Mouse (Mus musculus): ENCODE data around the gene Zfp185. TPM values are rescaled to one million over a fixed set of nuclear protein-coding genes. Genes with fewer than 3 reads are reported as not detected.

Gene Zfp185
- polyA plus RNA-seq, 1 experiment, result not detected

DNA sequence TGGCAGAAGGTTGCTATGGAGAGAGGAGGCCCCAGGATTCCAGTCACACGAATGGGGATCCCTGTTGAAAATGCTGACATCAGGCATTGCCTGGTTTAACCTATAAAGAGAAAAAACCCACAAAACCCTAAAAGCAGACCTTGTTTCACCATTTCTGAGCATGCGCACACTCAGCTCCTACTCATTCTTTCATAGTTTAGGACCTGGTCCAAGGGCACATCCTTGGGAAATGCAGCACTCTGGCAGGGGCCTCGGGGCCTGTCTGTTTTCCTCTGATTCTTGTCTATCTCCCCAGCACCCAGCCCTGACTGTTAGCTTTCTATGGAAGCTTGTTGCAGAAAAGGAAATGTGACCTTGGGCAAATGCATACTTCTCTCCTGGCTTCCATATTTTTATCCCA is 3.4 kb downstream of the Zfp185 start:
- H3K4me3 ChIP-seq (replicated peaks), result no peak overlapping the region
- peaks cover 6% of the 10 kb centered on the region; the same call in 1 of the 2 replicates for H3K9me3 ChIP-seq
- no peaks in the 10 kb centered on the region for H3K36me3 ChIP-seq (replicated peaks; ENCODE audit: low read length)
- TF ChIP-seq GATA1 (IDR thresholded peaks at IDR 0.05; ENCODE audit: borderline replicate concordance, low read length), result no peak
- no peak for TF ChIP-seq FLI1 (IDR thresholded peaks at IDR 0.05; ENCODE audit: low read length)
- H3K4me1 ChIP-seq, result peaks cover 17% of the 10 kb centered on the region
- H3K27me3 ChIP-seq (replicated peaks), result peaks cover 77% of the 10 kb centered on the region

GRCm38 (mm10) chrX:72992291-72992919 is 5.3 kb downstream of the Zfp185 start:
- TF ChIP-seq GATA1 (IDR thresholded peaks at IDR 0.05; ENCODE audit: borderline replicate concordance, low read length) (no peak), FLI1 (IDR thresholded peaks at IDR 0.05; ENCODE audit: low read length) (no peak)
- Histone ChIP-seq H3K36me3 (replicated peaks; ENCODE audit: low read length) (no peaks in the 10 kb centered on the region), H3K4me3 (replicated peaks) (no peak overlapping the region), H3K9me3 (peaks cover 6% of the 10 kb centered on the region; the same call in 1 of the 2 replicates), H3K4me1 (peaks cover 3% of the 10 kb centered on the region), H3K27me3 (replicated peaks) (peaks cover 77% of the 10 kb centered on the region)

- peaks cover 9% of the 10 kb centered on the region; the same call in 1 of the 2 replicates for H3K4me1 ChIP-seq
- H3K4me3 ChIP-seq (replicated peaks), result no peak overlapping the region
- peaks cover 76% of the 10 kb centered on the region for H3K27me3 ChIP-seq (replicated peaks)
- no peaks in the 10 kb centered on the region for H3K36me3 ChIP-seq (replicated peaks; ENCODE audit: low read length)
- H3K9me3 ChIP-seq, result no peaks in the 10 kb centered on the region
- no peak for TF ChIP-seq GATA1 (IDR thresholded peaks at IDR 0.05; ENCODE audit: borderline replicate concordance, low read length)
- no peak for TF ChIP-seq FLI1 (IDR thresholded peaks at IDR 0.05; ENCODE audit: low read length)
Observed at GRCm38 (mm10) chrX:72995542-72995941, 8.4 kb downstream of the Zfp185 start.

- H3K36me3 ChIP-seq (replicated peaks; ENCODE audit: low read length), result no peaks in the 10 kb centered on the region
- TF ChIP-seq FLI1 (IDR thresholded peaks at IDR 0.05; ENCODE audit: low read length) (no peak), GATA1 (IDR thresholded peaks at IDR 0.05; ENCODE audit: borderline replicate concordance, low read length) (no peak)
Observed at GRCm38 (mm10) chrX:73003110-73003509, 16.0 kb downstream of the Zfp185 start.

GRCm38 (mm10) chrX:73005678-73006077 is 18.5 kb downstream of the Zfp185 start:
- Histone ChIP-seq H3K27me3 (replicated peaks) (peaks cover 43% of the 10 kb centered on the region), H3K4me1 (no peaks in the 10 kb centered on the region), H3K36me3 (replicated peaks; ENCODE audit: low read length) (no peaks in the 10 kb centered on the region), H3K9me3 (no peaks in the 10 kb centered on the region), H3K4me3 (replicated peaks) (no peak overlapping the region)
- TF ChIP-seq GATA1 (IDR thresholded peaks at IDR 0.05; ENCODE audit: borderline replicate concordance, low read length) (no peak), FLI1 (IDR thresholded peaks at IDR 0.05; ENCODE audit: low read length) (no peak)

More at GRCm38 (mm10) chrX:73003110-73003509, 16.0 kb downstream of the Zfp185 start:
- Histone ChIP-seq H3K4me3 (replicated peaks) (no peak overlapping the region), H3K9me3 (no peaks in the 10 kb centered on the region), H3K27me3 (replicated peaks) (peaks cover 62% of the 10 kb centered on the region), H3K4me1 (peaks cover 9% of the 10 kb centered on the region; the same call in 1 of the 2 replicates)

DNA sequence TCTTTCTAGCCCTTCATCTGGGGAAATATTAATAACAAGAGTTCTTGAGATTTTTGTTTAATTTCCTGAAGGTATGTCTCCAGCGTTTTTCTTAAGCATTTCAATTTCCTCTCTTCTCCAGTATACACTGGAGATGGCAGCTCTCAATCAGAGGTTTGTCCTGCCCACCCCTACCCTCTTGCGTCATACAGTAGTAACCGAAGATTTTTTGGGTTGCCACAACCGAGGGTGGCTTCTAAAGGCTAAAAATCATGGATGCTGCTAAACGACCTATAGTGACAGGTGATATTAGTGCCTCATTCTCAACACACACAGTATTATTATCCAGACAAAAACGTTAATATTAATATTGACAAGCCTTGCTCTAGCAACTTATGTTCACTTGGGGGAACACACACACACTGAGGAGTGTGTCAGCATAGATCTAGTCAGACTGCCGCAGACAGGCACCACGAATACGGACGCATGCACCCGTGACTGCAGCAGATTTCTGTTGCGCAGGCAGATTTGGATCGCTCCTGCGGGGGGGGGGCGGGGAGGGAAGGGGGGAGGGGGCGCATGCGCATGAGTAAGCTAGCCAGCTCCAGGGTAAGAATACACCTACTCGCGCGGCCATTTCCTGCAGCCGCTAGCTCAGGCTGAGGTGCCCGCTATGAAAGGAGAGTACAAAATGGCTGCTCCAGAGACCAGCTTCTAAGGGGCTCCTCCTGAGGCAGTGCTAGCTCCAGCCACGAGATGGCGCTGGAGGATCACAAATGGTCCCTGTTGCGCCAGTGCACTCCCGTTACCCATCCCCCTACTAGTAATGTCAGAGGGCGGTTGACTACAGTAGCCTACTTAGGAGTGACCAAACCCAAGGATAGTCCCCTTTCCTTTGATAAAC is 20.7 kb downstream of the Zfp185 start:
- TF ChIP-seq GATA1 (IDR thresholded peaks at IDR 0.05; ENCODE audit: borderline replicate concordance, low read length) (no peak), FLI1 (IDR thresholded peaks at IDR 0.05; ENCODE audit: low read length) (no peak)
- Histone ChIP-seq H3K36me3 (replicated peaks; ENCODE audit: low read length) (no peaks in the 10 kb centered on the region), H3K27me3 (replicated peaks) (peaks cover 39% of the 10 kb centered on the region), H3K9me3 (no peaks in the 10 kb centered on the region), H3K4me3 (replicated peaks) (peak overlapping the region; percentile 91), H3K4me1 (no peaks in the 10 kb centered on the region)

GRCm38 (mm10) chrX:73012846-73013245 is 25.7 kb downstream of the Zfp185 start:
- Histone ChIP-seq H3K9me3 (no peaks in the 10 kb centered on the region), H3K4me3 (replicated peaks) (no peak overlapping the region), H3K36me3 (replicated peaks; ENCODE audit: low read length) (no peaks in the 10 kb centered on the region), H3K27me3 (replicated peaks) (peaks cover 45% of the 10 kb centered on the region), H3K4me1 (no peaks in the 10 kb centered on the region)
- TF ChIP-seq FLI1 (IDR thresholded peaks at IDR 0.05; ENCODE audit: low read length), result no peak
- TF ChIP-seq GATA1 (IDR thresholded peaks at IDR 0.05; ENCODE audit: borderline replicate concordance, low read length), result no peak

- TF ChIP-seq FLI1 (IDR thresholded peaks at IDR 0.05; ENCODE audit: low read length) (no peak), GATA1 (IDR thresholded peaks at IDR 0.05; ENCODE audit: borderline replicate concordance, low read length) (no peak)
- Histone ChIP-seq H3K9me3 (no peaks in the 10 kb centered on the region), H3K4me3 (replicated peaks) (no peak within 1 kb of the TSS), H3K36me3 (replicated peaks; ENCODE audit: low read length) (no peaks in the 10 kb centered on the region), H3K4me1 (no peaks in the 10 kb centered on the region), H3K27me3 (replicated peaks) (peaks cover 44% of the 10 kb centered on the region)
Observed at GRCm38 (mm10) chrX:73037003-73037402, 49.9 kb downstream of the Zfp185 start, which contains the start of gene Pnma5. Pnma5 (minus strand) TSS chrX:73037103.

GRCm38 (mm10) chrX:73038831-73039230 is 51.7 kb downstream of the Zfp185 start:
- no peaks in the 10 kb centered on the region for H3K4me1 ChIP-seq
- H3K9me3 ChIP-seq, result peaks cover 5% of the 10 kb centered on the region
- no peak overlapping the region for H3K4me3 ChIP-seq (replicated peaks)
- no peaks in the 10 kb centered on the region for H3K36me3 ChIP-seq (replicated peaks; ENCODE audit: low read length)
- TF ChIP-seq GATA1 (IDR thresholded peaks at IDR 0.05; ENCODE audit: borderline replicate concordance, low read length), result no peak
- TF ChIP-seq FLI1 (IDR thresholded peaks at IDR 0.05; ENCODE audit: low read length), result no peak
- peaks cover 33% of the 10 kb centered on the region for H3K27me3 ChIP-seq (replicated peaks)

DNA sequence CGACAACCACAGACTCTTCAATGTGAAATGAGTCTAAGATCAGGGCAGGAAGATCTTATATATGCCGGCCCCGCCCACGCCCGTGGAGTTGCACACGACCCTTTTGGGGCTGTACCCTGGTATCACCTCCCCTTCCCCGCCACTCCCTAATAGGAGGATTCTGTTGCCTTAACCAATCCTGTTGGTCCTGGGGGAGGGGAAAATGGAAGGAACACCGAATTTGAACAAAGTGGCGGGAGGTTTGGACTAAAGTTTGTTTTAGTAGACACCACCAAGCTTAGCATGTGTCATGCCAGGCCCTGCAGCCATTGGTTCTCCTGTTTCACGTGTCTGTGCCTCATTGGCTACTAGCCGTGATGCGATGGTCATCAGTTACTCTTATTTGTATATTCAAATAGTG is 52.5 kb downstream of the Zfp185 start:
- no peak for TF ChIP-seq FLI1 (IDR thresholded peaks at IDR 0.05; ENCODE audit: low read length)
- no peak for TF ChIP-seq GATA1 (IDR thresholded peaks at IDR 0.05; ENCODE audit: borderline replicate concordance, low read length)
- Histone ChIP-seq H3K27me3 (replicated peaks) (peaks cover 30% of the 10 kb centered on the region), H3K4me1 (no peaks in the 10 kb centered on the region), H3K9me3 (peaks cover 5% of the 10 kb centered on the region), H3K36me3 (replicated peaks; ENCODE audit: low read length) (no peaks in the 10 kb centered on the region), H3K4me3 (replicated peaks) (no peak overlapping the region)

All from megakaryocyte, embryonic 14.5 days (primary cell).